Mouse (Mus musculus): ENCODE results near the gene Ect2.

DNA sequence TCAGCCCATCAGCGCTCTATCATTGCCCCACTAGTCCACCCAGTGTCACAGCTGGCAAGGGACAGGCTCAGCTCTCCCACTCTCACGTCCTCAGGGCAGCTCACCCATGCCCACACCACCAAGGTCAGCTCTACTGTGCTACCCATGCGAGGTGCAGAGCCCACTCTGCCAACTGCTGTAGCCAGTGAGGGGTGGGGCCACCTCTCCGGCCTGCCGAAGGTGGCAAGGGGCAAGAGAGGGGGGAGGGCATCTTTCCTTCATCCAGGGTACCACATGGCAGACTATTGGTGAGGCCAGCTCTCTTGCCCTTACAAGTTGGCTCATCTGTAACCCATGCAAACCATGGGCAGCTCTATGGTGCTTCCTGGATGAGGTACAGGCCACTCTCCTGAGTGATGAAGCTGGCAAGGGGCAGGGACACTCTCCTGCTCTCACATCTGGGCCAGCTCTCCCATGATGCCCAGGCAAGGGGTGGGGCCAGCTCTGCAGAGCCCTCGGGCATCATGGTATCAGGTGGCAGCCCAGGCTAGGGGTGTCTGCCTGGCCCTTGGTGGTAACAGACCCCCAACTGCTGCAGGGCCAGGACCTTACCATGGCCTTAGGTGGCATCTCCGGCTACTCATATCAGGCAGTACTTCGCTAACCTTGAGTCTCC, 42.0 kb upstream of the Ect2 start:
- TF ChIP-seq MAX (IDR thresholded peaks at IDR 0.05; ENCODE audit: low read length): no peak
- no peak for TF ChIP-seq CTCF (IDR thresholded peaks at IDR 0.05 in 2 of 3, conservative IDR thresholded peaks at IDR 0.05 in 1 of 3; ENCODE audit: control insufficient read depth in 1 of 3, insufficient read depth in 1 of 3, low read depth in 2 of 3, low read length in 3 of 3, poor library complexity in 1 of 3, severe bottlenecking in 1 of 3)
- TF ChIP-seq EP300 (IDR thresholded peaks at IDR 0.05; ENCODE audit: low read depth in 1 of 2, low read length in 2 of 2): no peak
- TF ChIP-seq SIN3A (IDR thresholded peaks at IDR 0.05; ENCODE audit: low read length): no peak
- no peak; the same call in 1 of the 2 replicates for TF ChIP-seq MXI1 (IDR thresholded peaks at IDR 0.05; ENCODE audit: low read depth, low read length)
- TF ChIP-seq UBTF (IDR thresholded peaks at IDR 0.05; ENCODE audit: borderline replicate concordance, insufficient read depth, low read depth, low read length): no peak
- no peak for TF ChIP-seq HCFC1 (IDR thresholded peaks at IDR 0.05; ENCODE audit: low read depth, low read length)
- TF ChIP-seq ZC3H11A (IDR thresholded peaks at IDR 0.05; ENCODE audit: low read depth, low read length): no peak
- no peak for TF ChIP-seq POLR2A (IDR thresholded peaks at IDR 0.05; ENCODE audit: control insufficient read depth in 1 of 2, insufficient read depth in 1 of 2, low read depth in 1 of 2, low read length in 2 of 2, poor library complexity in 1 of 2)

All from MEL (cell line).